ENCODE assay signal across 9 mouse cellular contexts in genomic region chr16:90176472-90176871, GRCm38 (mm10). TPM values are rescaled to one million over a fixed set of nuclear protein-coding genes. Genes with fewer than 3 reads are reported as not detected.
DNase-seq lines count a peak whose midpoint lies in the region; ATAC-seq and TF ChIP-seq lines count a peak whose summit lies in the region.
"Had no signal": no experiment of that assay in that cellular context is flagged by ENCODE, and none has a peak within 500 bp of the region (broad histone marks: within the 10 kb centered on the region; RNA-seq: fewer than 3 reads in every experiment).

No protein-coding gene starts in this region.

- no peak for TF ChIP-seq CTCF in lung, embryonic 14.5 days (IDR thresholded peaks at IDR 0.05; ENCODE audit: low read depth)
- no peak; the same call in 1 of the 2 replicates for TF ChIP-seq CTCF in left cerebral cortex, adult 2 months (IDR thresholded peaks at IDR 0.05)

- no peak overlapping the region for H3K4me2 ChIP-seq in lung, embryonic 14.5 days
- H3K4me2 ChIP-seq in forebrain, embryonic 12.5 days = 0 out of 2 replicates have a peak overlapping the region, but pooled peaks have one; percentile 19

- no peak overlapping the region for H3K4me3 ChIP-seq in lung, embryonic 14.5 days (ENCODE audit: low read depth, low read length)
- H3K4me3 ChIP-seq in forebrain, embryonic 12.5 days (replicated peaks) = no peak overlapping the region
- no peak overlapping the region for H3K4me3 ChIP-seq in left cerebral cortex, adult 2 months

- no peak overlapping the region for H3K9ac ChIP-seq in lung, embryonic 14.5 days
- H3K9ac ChIP-seq in forebrain, embryonic 12.5 days = no peak overlapping the region

- DNase-seq in lung, embryonic 14.5 days = peak; percentile 44
- DNase-seq in lung, adult 18-20 months = no peak
- DNase-seq in left cerebral cortex, adult 2 months (ENCODE audit: extremely low spot score in 1 of 2, low spot score in 2 of 2) = peak; percentile 53 to 69
- peak; percentile 74 to 88 for DNase-seq in right cerebral cortex, postnatal 10 days (ENCODE audit: low spot score in 2 of 2)
- no peak for DNase-seq in cerebellum, postnatal 4 days (ENCODE audit: low spot score in 2 of 2)
- no peak for DNase-seq in cerebellum, adult 11 months
- DNase-seq in thymus, postnatal 14 days = no peak
- DNase-seq: cerebellum, adult 8-10 months had no signal

- peak; percentile 47; the same call in 1 of the 2 replicates for ATAC-seq in lung, embryonic 14.5 days (ENCODE audit: insufficient read depth)
- ATAC-seq in forebrain, embryonic 12.5 days (ENCODE audit: low FRiP score) = peak; percentile 65

- no peaks in the 10 kb centered on the region for H3K36me3 ChIP-seq in lung, embryonic 14.5 days (ENCODE audit: insufficient read depth)
- H3K36me3 ChIP-seq in forebrain, embryonic 12.5 days (replicated peaks) = no peaks in the 10 kb centered on the region

- WGBS in lung, embryonic 14.5 days = 35% methylated on average over 10 of the region's 10 CpGs
- 21% methylated on average over 10 of the region's 10 CpGs for WGBS in forebrain, embryonic 12.5 days

- H3K27ac ChIP-seq in lung, embryonic 14.5 days (ENCODE audit: low read depth) = no peak overlapping the region
- H3K27ac ChIP-seq in forebrain, embryonic 12.5 days = no peak overlapping the region
- peak overlapping the region; percentile 51; the same call in 1 of the 2 replicates for H3K27ac ChIP-seq in left cerebral cortex, adult 2 months

- no peaks in the 10 kb centered on the region for H3K27me3 ChIP-seq in lung, embryonic 14.5 days (ENCODE audit: insufficient read depth, low read length)
- H3K27me3 ChIP-seq in forebrain, embryonic 12.5 days = no peaks in the 10 kb centered on the region; the same call in 1 of the 2 replicates

- no peaks in the 10 kb centered on the region for H3K4me1 ChIP-seq in lung, embryonic 14.5 days (ENCODE audit: insufficient read depth)
- H3K4me1 ChIP-seq in forebrain, embryonic 12.5 days = peaks cover 10% of the 10 kb centered on the region

- intact Hi-C loops in left cerebral cortex, adult 2 months (cut with DNase I) = no loop called here

- H3K9me3 ChIP-seq in lung, embryonic 14.5 days (ENCODE audit: low read depth, low read length) = no peaks in the 10 kb centered on the region
- no peaks in the 10 kb centered on the region for H3K9me3 ChIP-seq in forebrain, embryonic 12.5 days

RNA-seq across cellular contexts. Expression of gene Tiam1, which starts 32.9 kb away (rescaled TPM):
- polyA plus RNA-seq in lung, embryonic 14.5 days (2014; fragmentation: Nextera tagmentation; extraction: Ambion mirVana) = 16.8 and 18.5 TPM in 2 replicates
- polyA plus RNA-seq in forebrain, embryonic 12.5 days (2016; fragmentation: Nextera tagmentation; extraction: Ambion mirVana) = 24.7 and 31.5 TPM in 2 replicates
- 100 to 1,000 TPM; 107 to 120 TPM for total RNA-seq in left cerebral cortex, adult 2 months (2021)

RNA-seq across cellular contexts. Expression of gene Sod1, which starts 44.1 kb away (rescaled TPM):
- 1,316 and 1,360 TPM in 2 replicates for polyA plus RNA-seq in lung, embryonic 14.5 days (2014; fragmentation: Nextera tagmentation; extraction: Ambion mirVana)
- polyA plus RNA-seq in forebrain, embryonic 12.5 days (2016; fragmentation: Nextera tagmentation; extraction: Ambion mirVana) = 837 and 844 TPM in 2 replicates
- total RNA-seq in left cerebral cortex, adult 2 months (2021) = 100 to 1,000 TPM; 411 TPM

Comparison
In these comparisons a context has a peak if more than half of its experiments do, and no peak if none do; other contexts are left out.
1. DNase-seq: peak in lung, embryonic 14.5 days (single experiment), left cerebral cortex, adult 2 months (2 of 2) and right cerebral cortex, postnatal 10 days (2 of 2); none in lung, adult 18-20 months (0 of 2), cerebellum, postnatal 4 days (0 of 2), cerebellum, adult 11 months (single experiment) and thymus, postnatal 14 days (single experiment).